ENCODE assay signal across 8 mouse cellular contexts in genomic region chr5:132541951-132542350, GRCm38 (mm10). TPM values are rescaled to one million over a fixed set of nuclear protein-coding genes. Genes with fewer than 3 reads are reported as not detected.
DNase-seq lines count a peak whose midpoint lies in the region; ATAC-seq lines count a peak whose summit lies in the region.

No protein-coding gene starts in this region.

- peaks cover 17% of the 10 kb centered on the region for H3K4me1 ChIP-seq in kidney, embryonic 16.5 days (ENCODE audit: insufficient read depth, low read length)
- H3K4me1 ChIP-seq in embryonic facial prominence, embryonic 15.5 days = peaks cover 29% of the 10 kb centered on the region
- peaks cover 13% of the 10 kb centered on the region for H3K4me1 ChIP-seq in intestine, embryonic 15.5 days (replicated peaks)
- H3K4me1 ChIP-seq in midbrain, embryonic 16.5 days (ENCODE audit: control insufficient read depth, insufficient read depth, low read length) = peaks cover 24% of the 10 kb centered on the region

- whole genome bisulfite sequencing in kidney, embryonic 16.5 days = 1% methylated on average over 18 of the region's 21 CpGs
- WGBS in embryonic facial prominence, embryonic 15.5 days = under 1% methylated on average over 19 of the region's 21 CpGs
- under 1% methylated on average over 18 of the region's 21 CpGs for WGBS in intestine, embryonic 15.5 days
- 1% methylated on average over 17 of the region's 21 CpGs for WGBS in midbrain, embryonic 16.5 days

- H3K36me3 ChIP-seq in kidney, embryonic 16.5 days (ENCODE audit: insufficient read depth, low read length) = no peaks in the 10 kb centered on the region
- H3K36me3 ChIP-seq in embryonic facial prominence, embryonic 15.5 days = no peaks in the 10 kb centered on the region
- H3K36me3 ChIP-seq in intestine, embryonic 15.5 days = no peaks in the 10 kb centered on the region
- H3K36me3 ChIP-seq in midbrain, embryonic 16.5 days (ENCODE audit: control insufficient read depth, insufficient read depth, low read length) = no peaks in the 10 kb centered on the region

- no peaks in the 10 kb centered on the region for H3K27me3 ChIP-seq in kidney, embryonic 16.5 days (ENCODE audit: insufficient read depth, low read length)
- H3K27me3 ChIP-seq in embryonic facial prominence, embryonic 15.5 days = no peaks in the 10 kb centered on the region
- no peaks in the 10 kb centered on the region for H3K27me3 ChIP-seq in intestine, embryonic 15.5 days (replicated peaks)
- no peaks in the 10 kb centered on the region for H3K27me3 ChIP-seq in midbrain, embryonic 16.5 days (ENCODE audit: control insufficient read depth, insufficient read depth, low read depth, low read length)

- no peaks in the 10 kb centered on the region for H3K9me3 ChIP-seq in kidney, embryonic 16.5 days (ENCODE audit: low read length)
- no peaks in the 10 kb centered on the region for H3K9me3 ChIP-seq in embryonic facial prominence, embryonic 15.5 days (replicated peaks)
- no peaks in the 10 kb centered on the region for H3K9me3 ChIP-seq in intestine, embryonic 15.5 days
- no peaks in the 10 kb centered on the region for H3K9me3 ChIP-seq in midbrain, embryonic 16.5 days (replicated peaks; ENCODE audit: control insufficient read depth, low read length, poor library complexity, severe bottlenecking)

- DNase-seq in kidney, postnatal 36 days = no peak
- DNase-seq in brain, adult 2 months (ENCODE audit: low read depth, low spot score) = peak; percentile 35
- no peak for DNase-seq in frontal cortex, postnatal 10 days (ENCODE audit: low spot score in 2 of 2)
- no peak for DNase-seq in urinary bladder, postnatal 36 days (ENCODE audit: low spot score in 2 of 2)

- H3K4me2 ChIP-seq in kidney, embryonic 16.5 days (replicated peaks; ENCODE audit: low read depth, low read length) = peak overlapping the region; percentile 90
- H3K4me2 ChIP-seq in embryonic facial prominence, embryonic 15.5 days (replicated peaks) = peak overlapping the region; percentile 82
- H3K4me2 ChIP-seq in intestine, embryonic 15.5 days (replicated peaks) = peak overlapping the region; percentile 96
- H3K4me2 ChIP-seq in midbrain, embryonic 16.5 days (ENCODE audit: low read length) = peak overlapping the region; percentile 85

- ATAC-seq in kidney, embryonic 16.5 days (ENCODE audit: low FRiP score, low TSS enrichment) = no peak
- no peak for ATAC-seq in embryonic facial prominence, embryonic 15.5 days (ENCODE audit: insufficient number of reproducible peaks, low FRiP score, low TSS enrichment, low read depth)
- no peak for ATAC-seq in intestine, embryonic 15.5 days
- ATAC-seq in midbrain, embryonic 16.5 days = no peak

- peak overlapping the region; percentile 84 for H3K9ac ChIP-seq in kidney, embryonic 16.5 days (replicated peaks; ENCODE audit: low read length)
- H3K9ac ChIP-seq in embryonic facial prominence, embryonic 15.5 days = peak overlapping the region; percentile 81
- H3K9ac ChIP-seq in intestine, embryonic 15.5 days = peak overlapping the region; percentile 73
- peak overlapping the region; percentile 94 for H3K9ac ChIP-seq in midbrain, embryonic 16.5 days (ENCODE audit: low read depth, low read length)

- peak overlapping the region; percentile 86 for H3K27ac ChIP-seq in kidney, embryonic 16.5 days (ENCODE audit: low read length)
- H3K27ac ChIP-seq in embryonic facial prominence, embryonic 15.5 days (replicated peaks) = peak overlapping the region; percentile 92
- H3K27ac ChIP-seq in intestine, embryonic 15.5 days = peak overlapping the region; percentile 91; the same call in 1 of the 2 replicates
- peak overlapping the region; percentile 89 for H3K27ac ChIP-seq in midbrain, embryonic 16.5 days (ENCODE audit: low read length)

- H3K4me3 ChIP-seq in kidney, embryonic 16.5 days (ENCODE audit: low read length) = peak overlapping the region; percentile 88
- peak overlapping the region; percentile 78 for H3K4me3 ChIP-seq in embryonic facial prominence, embryonic 15.5 days (replicated peaks)
- H3K4me3 ChIP-seq in intestine, embryonic 15.5 days (replicated peaks) = peak overlapping the region; percentile 64
- H3K4me3 ChIP-seq in midbrain, embryonic 16.5 days (ENCODE audit: low read depth, low read length) = peak overlapping the region; percentile 90

RNA-seq across cellular contexts. Expression of gene Auts2, which starts 1.2 kb away (rescaled TPM):
- 17.9 and 26.6 TPM in 2 replicates for polyA plus RNA-seq in kidney, embryonic 16.5 days (2015; fragmentation: Nextera tagmentation; extraction: Ambion mirVana)
- 39.7 and 45.3 TPM in 2 replicates for polyA plus RNA-seq in embryonic facial prominence, embryonic 15.5 days (2015; fragmentation: Nextera tagmentation; extraction: Ambion mirVana)
- polyA plus RNA-seq in intestine, embryonic 15.5 days (2015; fragmentation: Nextera tagmentation; extraction: Ambion mirVana) = 19.0 and 21.2 TPM in 2 replicates
- 49.8 and 61.6 TPM in 2 replicates for polyA plus RNA-seq in midbrain, embryonic 16.5 days (2015; fragmentation: Nextera tagmentation; extraction: Ambion mirVana)
